Mouse (Mus musculus) stomach, postnatal 0 days (tissue): ENCODE data around the gene Lrp1. TPM values are rescaled to one million over a fixed set of nuclear protein-coding genes. Genes with fewer than 3 reads are reported as not detected.
"Not testable (repeated sequence)": the region's sequence is repeated elsewhere in the genome, so short reads cannot be mapped to it uniquely, and the experiment has no call there.

Source experiments
- ATAC-seq: fragments of 200-750 bp; cut with Nextera tagmentation; 2 replicates; pipeline ENCODE4 v1.8.0; 2017; ENCODE audit not compliant: low FRiP score, low TSS enrichment
- DNase-seq: peaks from one replicate; pipeline ENCODE4 v3.0.0-alpha.2; 2016; ENCODE audit warnings: low spot score
- H3K27ac ChIP-seq: fragments of 300-500 bp; sonication (generic); replicated peaks from 2 replicates; pipeline ENCODE4 v1.5.1; 2014; ENCODE audit warnings: mild to moderate bottlenecking, control low read depth
- H3K27me3 ChIP-seq: fragments of 300-500 bp; sonication (generic); 2 replicates; pipeline ENCODE4 v1.6.1; 2014; ENCODE audit warnings: low read length; ENCODE audit not compliant: control insufficient read depth, insufficient read depth
- H3K36me3 ChIP-seq: fragments of 300-500 bp; sonication (generic); 2 replicates; pipeline ENCODE4 v1.6.1; 2014; ENCODE audit warnings: low read length, mixed read lengths; ENCODE audit not compliant: control insufficient read depth, insufficient read depth
- H3K4me1 ChIP-seq: fragments of 300-500 bp; sonication (generic); replicated peaks from 2 replicates; pipeline ENCODE4 v1.6.1; 2014; ENCODE audit warnings: antibody characterized with exemption; ENCODE audit not compliant: control insufficient read depth, insufficient read depth
- H3K4me2 ChIP-seq: fragments of 300-500 bp; sonication (generic); replicated peaks from 2 replicates; pipeline ENCODE4 v1.6.1; 2014; ENCODE audit warnings: low read depth, mild to moderate bottlenecking, control low read depth, moderate library complexity
- H3K4me3 ChIP-seq: fragments of 300-500 bp; sonication (generic); 2 replicates; pipeline ENCODE4 v1.5.1; 2014; ENCODE audit warnings: low read depth, low read length, control low read depth
- H3K9ac ChIP-seq: fragments of 300-500 bp; sonication (generic); 2 replicates; pipeline ENCODE4 v1.6.1; 2014; ENCODE audit warnings: mild to moderate bottlenecking, low read length, control low read depth, mixed read lengths
- H3K9me3 ChIP-seq: fragments of 300-500 bp; sonication (generic); 2 replicates; pipeline ENCODE4 v1.6.1; 2016; ENCODE audit warnings: low read length; ENCODE audit not compliant: control insufficient read depth
- CTCF ChIP-seq: IDR thresholded peaks from 2 replicates; pipeline ENCODE4 v1.5.1; 2016; ENCODE audit warnings: antibody characterized with exemption, low read depth, mild to moderate bottlenecking, moderate library complexity
- EP300 ChIP-seq: optimal IDR thresholded peaks from 2 replicates; pipeline ENCODE3; 2016; ENCODE audit warnings: antibody characterized with exemption
- WGBS: fragments of 180-500 bp; shearing (Covaris S2); extraction: QIAGEN DNeasy Blood & Tissue Kit; methylation state at CpG from one replicate; pipeline ENCODE4 v1.1.7; 2014; 5-methylcytosine and 5-hydroxymethylcytosine counted together
- polyA plus RNA-seq: library from polyadenylated mRNA; unstranded; fragments of >200 nt; fragmentation: Nextera tagmentation; extraction: Ambion mirVana; gene quantifications from 2 replicates; pipeline ENCODE4 v1.2.1, GENCODE M21; 2015

Lrp1 gene
- polyA plus RNA-seq, 1 experiment from 2014 or later, result 32.7 TPM

GRCm38 (mm10) chr10:127662666-127663253 lies 41.8 kb upstream of the Lrp1 start:
- H3K36me3 ChIP-seq, result peaks cover 3% of the 10 kb centered on the region; the same call in 1 of the 2 replicates
- peak overlapping the region; percentile 90 for H3K27ac ChIP-seq
- H3K4me1 ChIP-seq, result peaks cover 22% of the 10 kb centered on the region
- WGBS, result 33% methylated on average over 17 of the region's 19 CpGs
- H3K27me3 ChIP-seq, result no peaks in the 10 kb centered on the region
- 0 out of 2 replicates have a peak overlapping the region, but pooled peaks have one; percentile 8 for H3K9ac ChIP-seq
- DNase-seq, result peak; percentile 47
- no peak for ATAC-seq
- TF ChIP-seq EP300 (no peak), CTCF (peak; percentile 53)
- H3K4me3 ChIP-seq, result peak overlapping the region; percentile 25
- H3K4me2 ChIP-seq, result peak overlapping the region; percentile 55
- H3K9me3 ChIP-seq, result no peaks in the 10 kb centered on the region

DNA sequence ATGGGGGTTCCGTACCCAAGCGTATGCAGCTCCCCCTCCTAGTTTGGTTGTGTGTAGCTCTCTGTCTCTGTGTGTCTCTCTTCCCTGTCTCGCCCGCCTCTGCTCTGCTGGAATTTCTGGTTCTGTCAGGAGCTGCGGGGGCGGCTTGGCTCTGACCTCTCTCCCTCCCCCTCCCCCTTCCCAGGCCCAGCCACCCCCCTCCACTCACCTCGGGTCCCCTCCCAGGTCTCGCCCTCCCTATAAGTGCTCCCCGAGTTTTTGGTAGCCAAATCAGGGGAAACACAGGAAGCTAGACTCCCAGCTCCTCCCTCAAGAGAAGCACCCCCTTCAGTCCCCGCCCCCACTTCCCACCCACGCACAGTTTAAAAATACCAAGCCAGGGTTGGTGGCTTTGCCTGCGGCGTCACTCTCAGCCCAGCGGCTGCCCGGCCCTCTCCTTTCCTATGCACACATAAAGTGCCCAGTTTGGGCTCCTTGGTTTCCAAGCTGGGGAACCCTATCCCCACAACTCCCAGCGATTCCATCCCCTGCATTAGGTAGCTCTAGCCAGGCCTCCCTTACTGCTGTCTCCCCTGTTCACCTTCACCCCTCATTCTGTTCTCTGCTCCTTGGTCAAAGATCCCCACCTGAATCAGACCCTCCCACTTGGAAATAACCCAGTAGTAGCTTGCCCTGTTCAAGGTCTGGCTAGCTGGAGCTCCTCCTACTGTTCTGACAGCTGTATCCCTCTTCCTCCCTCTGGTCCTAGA lies 41.1 kb upstream of the Lrp1 start:
- ATAC-seq (peak; percentile 67), DNase-seq (peak; percentile 88)
- Histone ChIP-seq H3K36me3 (peaks cover 5% of the 10 kb centered on the region), H3K4me2 (peak overlapping the region; percentile 55), H3K4me1 (peaks cover 22% of the 10 kb centered on the region), H3K9me3 (no peaks in the 10 kb centered on the region), H3K4me3 (peak overlapping the region; percentile 25), H3K27me3 (no peaks in the 10 kb centered on the region), H3K27ac (peak overlapping the region; percentile 90), H3K9ac (peak overlapping the region; percentile 59)
- TF ChIP-seq EP300, result no peak
- no peak for TF ChIP-seq CTCF
- 4% methylated on average over 16 of the region's 16 CpGs for whole genome bisulfite sequencing

- H3K27ac ChIP-seq, result peak overlapping the region; percentile 90
- peaks cover 9% of the 10 kb centered on the region for H3K36me3 ChIP-seq
- H3K27me3 ChIP-seq, result no peaks in the 10 kb centered on the region
- H3K9me3 ChIP-seq, result no peaks in the 10 kb centered on the region
- TF ChIP-seq CTCF (no peak), EP300 (no peak)
- ATAC-seq (peak; percentile 18; the same call in 1 of the 2 replicates), DNase-seq (peak; percentile 60)
- peaks cover 22% of the 10 kb centered on the region for H3K4me1 ChIP-seq
- peak overlapping the region; percentile 55 for H3K4me2 ChIP-seq
- H3K4me3 ChIP-seq, result peak overlapping the region; percentile 25; the same call in 1 of the 2 replicates
- 18% methylated on average over 14 of the region's 14 CpGs for WGBS
- peak overlapping the region; percentile 59 for H3K9ac ChIP-seq
These were observed 40.5 kb upstream of the Lrp1 start for GRCm38 (mm10) chr10:127661291-127661914.

DNA sequence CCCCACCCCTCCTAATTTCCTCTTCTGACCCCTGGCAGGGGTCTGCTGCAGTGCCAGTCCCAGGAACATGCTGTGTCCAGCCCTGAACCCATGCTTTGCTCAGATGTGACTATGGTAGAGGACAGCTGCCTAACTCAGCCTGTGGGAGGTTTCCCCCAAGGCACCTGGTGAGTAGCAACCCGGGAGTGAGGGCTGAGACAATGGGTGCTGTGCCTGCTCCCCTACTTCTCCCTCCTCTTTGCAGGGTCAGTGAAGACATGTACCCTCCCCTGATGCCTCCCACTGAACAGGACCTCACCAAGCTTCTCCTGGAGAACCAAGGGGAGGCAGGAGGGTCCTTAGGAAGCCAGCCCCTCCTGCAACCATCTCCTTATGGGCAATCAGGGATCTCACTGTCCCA lies 38.6 kb upstream of the Lrp1 start:
- no peak for TF ChIP-seq EP300
- TF ChIP-seq CTCF, result no peak
- peaks cover 19% of the 10 kb centered on the region for H3K36me3 ChIP-seq
- no peak overlapping the region for H3K27ac ChIP-seq
- no peaks in the 10 kb centered on the region for H3K9me3 ChIP-seq
- peaks cover 16% of the 10 kb centered on the region for H3K4me1 ChIP-seq
- no peaks in the 10 kb centered on the region for H3K27me3 ChIP-seq
- no peak overlapping the region for H3K4me3 ChIP-seq
- no peak overlapping the region for H3K4me2 ChIP-seq
- no peak for ATAC-seq
- DNase-seq, result no peak
- 55% methylated on average over 1 of the region's 1 CpGs for WGBS
- no peak overlapping the region for H3K9ac ChIP-seq

DNA sequence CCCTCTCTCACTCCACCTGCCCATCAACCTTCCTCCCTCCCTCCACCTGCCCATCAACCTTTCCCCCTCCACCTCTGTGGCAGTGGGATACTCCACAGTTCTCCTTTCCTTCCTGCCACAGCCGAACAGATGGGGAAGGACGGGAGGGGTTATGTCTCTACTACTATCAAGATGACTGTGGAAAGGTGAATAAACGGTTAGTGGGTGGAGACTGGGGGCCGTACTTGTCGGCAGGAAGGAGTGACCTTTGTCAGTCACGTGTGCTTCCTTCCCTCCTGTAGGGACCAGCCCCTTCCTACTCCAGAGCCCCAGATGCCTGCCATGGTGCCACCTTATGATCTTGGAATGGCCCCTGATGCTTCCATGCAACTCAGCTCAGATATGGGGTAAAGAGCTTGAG lies 37.1 kb upstream of the Lrp1 start:
- H3K9ac ChIP-seq, result no peak overlapping the region
- ATAC-seq, result no peak

GRCm38 (mm10) chr10:127657617-127658016 lies 36.7 kb upstream of the Lrp1 start:
- not testable (repeated sequence) for DNase-seq, ATAC-seq, H3K9me3 ChIP-seq, H3K27ac ChIP-seq, H3K4me3 ChIP-seq, H3K4me2 ChIP-seq, H3K9ac ChIP-seq, H3K27me3 ChIP-seq
- H3K4me1 ChIP-seq, result peaks cover 12% of the 10 kb centered on the region
- WGBS, result 68% methylated on average over 6 of the region's 6 CpGs
- H3K36me3 ChIP-seq, result peaks cover 32% of the 10 kb centered on the region

More for the DNA sequence above, 37.1 kb upstream of the Lrp1 start:
- H3K27ac ChIP-seq, result no peak overlapping the region
- H3K36me3 ChIP-seq, result peaks cover 28% of the 10 kb centered on the region
- peaks cover 16% of the 10 kb centered on the region for H3K4me1 ChIP-seq
- WGBS, result 28% methylated on average over 6 of the region's 6 CpGs
- DNase-seq, result peak; percentile 56
- no peak overlapping the region for H3K4me3 ChIP-seq
- H3K27me3 ChIP-seq, result no peaks in the 10 kb centered on the region
- no peaks in the 10 kb centered on the region for H3K9me3 ChIP-seq
- TF ChIP-seq EP300 (no peak), CTCF (no peak)
- no peak overlapping the region for H3K4me2 ChIP-seq
